Mouse (Mus musculus) hematopoietic stem cell, adult 5-6 weeks (primary cell): ENCODE data around the gene Gm20696. TPM values are rescaled to one million over a fixed set of nuclear protein-coding genes. Genes with fewer than 3 reads are reported as not detected.

Experiments
- ATAC-seq, 2 experiments: fragments of 125-278 bp in 1 of 2; replicated peaks in 1 of 2; 2 replicates each; pipeline ENCODE4 v1.8.0; 2016 to 2017; ENCODE audit warnings: inconsistent platforms in 2 of 2, mild to moderate bottlenecking in 2 of 2, moderate number of reproducible peaks in 2 of 2, low read depth in 1 of 2, moderate TSS enrichment in 1 of 2; ENCODE audit not compliant: low FRiP score in 2 of 2, poor library complexity in 2 of 2, severe bottlenecking in 2 of 2, insufficient read depth in 1 of 2, low TSS enrichment in 1 of 2
- total RNA-seq: library from RNA; stranded (forward); fragments of 172-1452, 232-1000 nt; gene quantifications from 2 replicates; pipeline ENCODE4 v1.2.3, GENCODE M21; 2017

The Gm20696 gene
- total RNA-seq, 1 experiment from 2014 or later = 1.9 TPM

DNA sequence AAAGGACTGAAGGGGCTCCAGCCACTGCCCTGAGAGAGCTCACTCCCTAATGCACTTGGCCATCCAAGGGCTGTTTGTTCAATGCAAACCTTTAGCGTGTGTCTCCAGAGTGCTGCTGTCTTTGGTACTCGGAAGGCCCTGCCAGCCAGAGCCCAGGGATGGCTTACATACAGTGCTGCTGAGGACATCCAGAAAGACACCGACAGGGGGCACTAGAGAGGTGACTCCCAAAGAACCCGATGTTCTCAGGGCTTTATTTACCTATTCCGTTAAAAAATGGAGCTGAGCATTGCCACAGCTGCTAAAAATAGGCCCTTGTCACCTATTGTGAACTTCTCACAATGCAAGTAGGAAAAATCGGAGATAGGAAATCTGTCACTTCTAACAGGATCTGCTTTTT lies 54.7 kb downstream of the Gm20696 start:
- no peak for ATAC-seq

- peak; percentile 36 to 71; a peak in 3 of 4 replicates for ATAC-seq
Measured at GRCm38 (mm10) chr6:99610454-99611427, 55.9 kb downstream of the Gm20696 start.

DNA sequence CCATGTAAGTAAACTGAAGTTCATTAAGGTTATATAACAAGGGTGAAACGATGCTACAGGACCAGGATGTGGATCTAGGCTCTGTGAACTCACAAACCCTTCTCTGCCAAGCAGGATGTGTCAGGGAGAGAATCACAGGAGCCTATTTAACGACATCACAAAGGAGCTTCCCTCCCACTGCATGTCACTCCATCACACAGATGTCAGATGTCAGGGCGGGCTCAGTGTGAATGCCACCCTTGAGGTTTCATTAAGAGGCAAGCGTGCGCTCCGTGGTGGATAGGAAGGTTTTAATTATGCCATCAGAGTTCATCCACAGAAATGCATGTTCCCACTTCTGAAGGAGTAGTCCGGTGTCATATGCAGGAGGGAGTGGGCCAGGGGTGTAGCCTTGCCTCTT lies 60.5 kb downstream of the Gm20696 start:
- ATAC-seq = no peak

DNA sequence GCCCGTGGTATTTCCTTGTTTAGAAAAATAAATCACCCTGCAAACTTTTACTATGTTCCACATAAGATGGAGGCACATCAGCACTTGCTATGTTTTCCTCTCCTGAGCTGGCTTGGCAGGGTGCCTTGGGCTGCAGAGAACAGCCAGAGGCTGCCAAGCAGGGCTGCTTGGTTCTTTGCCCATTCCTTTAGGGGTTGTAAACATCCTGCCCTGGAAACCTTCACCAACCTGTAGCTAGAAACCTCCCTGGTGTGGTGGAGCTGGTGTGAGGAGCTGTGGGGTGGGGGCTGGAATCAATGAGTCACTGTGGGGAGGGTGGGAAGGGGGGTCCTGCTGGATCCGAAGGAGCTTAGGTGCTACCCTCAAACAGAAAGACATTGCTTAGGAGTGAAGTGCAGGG lies 61.8 kb downstream of the Gm20696 start:
- peak in 1 of 2 experiments; percentile 33; a peak in 1 of 4 replicates for ATAC-seq

- no peak for ATAC-seq
Measured at GRCm38 (mm10) chr6:99602434-99602833, 64.2 kb downstream of the Gm20696 start.

DNA sequence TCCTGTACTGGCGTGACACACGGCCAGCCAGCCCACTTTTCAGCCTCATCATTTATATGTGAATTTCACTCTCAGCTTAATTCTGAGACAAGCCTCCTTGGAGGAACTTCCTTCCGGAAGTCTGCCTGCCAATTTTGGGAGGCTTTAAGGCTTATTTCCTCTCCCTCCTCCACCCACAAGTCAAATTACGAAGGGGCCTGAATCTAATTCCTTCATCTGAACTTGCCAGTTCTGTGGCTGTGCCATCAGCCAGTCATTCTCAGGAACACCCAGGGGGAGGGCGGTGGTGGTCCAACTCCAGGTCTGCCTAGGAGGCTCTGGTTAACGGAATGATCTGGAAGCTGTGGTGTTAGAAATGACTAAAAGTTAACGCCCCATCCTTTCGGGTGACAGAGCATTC lies 65.7 kb downstream of the Gm20696 start:
- ATAC-seq = no peak; a peak in 1 of 4 replicates

DNA sequence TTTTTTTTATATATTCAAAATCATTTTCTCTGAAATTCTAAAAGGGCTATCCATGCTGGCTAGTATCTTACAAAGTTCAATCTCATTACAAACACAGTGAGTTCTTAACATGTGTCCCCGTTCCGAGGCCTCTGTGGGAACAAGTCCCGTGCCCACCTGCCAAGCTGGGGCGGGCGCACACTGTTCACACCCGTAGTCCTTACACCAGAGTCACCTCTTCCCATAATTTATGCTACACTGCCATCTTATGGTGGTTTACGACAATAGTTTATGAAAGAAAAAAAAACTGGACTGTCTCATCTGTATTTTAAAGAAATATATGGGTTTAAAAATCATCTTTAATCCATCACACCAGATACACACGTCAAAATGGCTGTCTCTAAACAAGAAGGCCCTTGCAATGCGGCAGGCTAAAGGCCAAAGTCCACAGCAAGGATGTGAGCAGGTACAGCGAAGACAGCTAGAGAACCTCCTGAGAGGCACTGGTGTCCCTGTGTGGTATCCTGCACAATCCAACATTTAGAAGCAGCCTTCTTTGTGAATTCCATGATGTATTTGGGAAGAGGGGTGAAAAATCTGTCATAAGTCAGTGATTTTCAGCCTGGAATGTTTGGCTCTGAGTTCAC lies 66.3 kb downstream of the Gm20696 start:
- peak; percentile 81 to 85 for ATAC-seq

DNA sequence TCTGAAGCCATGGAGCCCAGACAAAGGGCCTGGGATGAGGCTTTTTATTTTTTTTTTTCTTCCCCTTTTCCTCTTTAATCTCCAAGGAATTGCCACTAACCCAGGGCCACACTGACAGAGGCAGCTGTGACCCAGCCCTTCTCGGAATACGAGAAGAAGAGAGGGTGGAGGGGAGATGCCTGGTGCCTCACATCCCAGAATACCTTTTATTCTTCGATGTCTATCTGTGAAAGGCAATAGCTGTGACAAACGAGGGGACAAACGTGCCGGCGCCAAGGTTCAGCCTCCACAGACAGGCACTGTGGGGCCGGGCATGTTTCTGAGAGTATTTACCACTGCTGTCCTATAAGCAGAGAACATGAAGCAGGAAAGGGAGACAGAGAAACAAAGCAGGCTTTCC lies 66.9 kb downstream of the Gm20696 start:
- no peak for ATAC-seq

DNA sequence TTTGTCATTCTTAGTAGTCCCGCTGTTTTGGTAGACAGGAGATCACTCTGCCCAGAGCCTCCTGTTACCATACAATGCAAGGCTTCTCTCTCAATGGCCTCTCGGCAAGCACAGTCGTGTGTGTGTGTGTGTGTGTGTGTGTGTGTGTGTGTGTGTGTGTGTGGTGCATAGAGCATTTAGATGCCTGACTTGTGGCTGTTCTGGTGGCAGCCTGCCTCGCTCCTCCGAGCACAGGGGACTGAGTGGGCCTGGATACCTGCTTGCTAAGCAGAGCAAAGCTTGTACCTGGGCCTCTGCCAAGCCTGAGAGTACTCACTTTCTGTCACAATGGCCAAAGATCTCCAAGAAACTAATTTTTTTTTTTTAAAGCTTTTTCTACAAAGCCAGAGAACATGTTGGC lies 67.4 kb downstream of the Gm20696 start:
- no peak for ATAC-seq

- no peak for ATAC-seq
Measured at GRCm38 (mm10) chr6:99577040-99577439, 89.6 kb downstream of the Gm20696 start.

DNA sequence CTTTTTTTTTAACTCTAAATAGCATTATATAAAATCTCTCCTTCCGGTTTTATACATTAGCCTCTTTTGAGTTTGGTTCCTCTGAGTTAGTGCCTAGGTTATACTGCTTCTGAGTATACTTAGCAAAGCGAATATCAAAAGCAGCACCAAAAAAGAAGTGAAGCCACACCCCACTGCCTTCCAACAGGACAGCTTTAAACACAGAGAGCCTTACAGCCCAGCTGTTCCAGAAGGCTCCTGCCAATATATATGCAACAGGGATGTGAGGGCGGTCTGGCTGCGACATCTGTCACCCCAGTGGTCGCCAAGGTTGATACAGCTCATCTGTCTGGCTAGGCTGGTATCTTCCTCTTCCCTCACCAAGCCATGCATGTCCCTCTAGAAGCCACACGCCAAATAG lies 91.0 kb downstream of the Gm20696 start:
- no peak for ATAC-seq

- no peak for ATAC-seq
Measured at GRCm38 (mm10) chr6:99573343-99573742, 93.3 kb downstream of the Gm20696 start.

- no peak for ATAC-seq
Measured at GRCm38 (mm10) chr6:99572071-99572470, 94.5 kb downstream of the Gm20696 start.

- no peak for ATAC-seq
Measured at GRCm38 (mm10) chr6:99566921-99567320, 99.7 kb downstream of the Gm20696 start.

DNA sequence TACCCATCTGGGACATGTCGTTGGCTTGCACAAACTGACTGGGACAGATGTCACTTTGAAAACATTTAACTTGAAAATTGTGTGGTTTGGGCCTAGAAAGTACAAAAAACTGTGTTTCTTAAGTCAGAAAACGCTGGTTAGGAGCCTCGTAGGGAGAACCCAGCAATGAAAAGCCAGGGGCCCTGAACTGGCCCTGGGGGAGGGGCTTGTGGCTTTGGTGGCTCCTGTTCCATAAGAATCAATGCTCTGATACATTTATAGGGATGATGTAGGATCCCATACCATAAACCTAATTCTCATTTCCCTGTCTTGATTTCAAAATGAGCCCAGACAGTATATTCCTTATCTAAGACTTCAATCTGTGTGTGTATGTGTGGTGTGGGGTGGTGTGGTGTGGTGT lies 101.8 kb downstream of the Gm20696 start:
- no peak for ATAC-seq

DNA sequence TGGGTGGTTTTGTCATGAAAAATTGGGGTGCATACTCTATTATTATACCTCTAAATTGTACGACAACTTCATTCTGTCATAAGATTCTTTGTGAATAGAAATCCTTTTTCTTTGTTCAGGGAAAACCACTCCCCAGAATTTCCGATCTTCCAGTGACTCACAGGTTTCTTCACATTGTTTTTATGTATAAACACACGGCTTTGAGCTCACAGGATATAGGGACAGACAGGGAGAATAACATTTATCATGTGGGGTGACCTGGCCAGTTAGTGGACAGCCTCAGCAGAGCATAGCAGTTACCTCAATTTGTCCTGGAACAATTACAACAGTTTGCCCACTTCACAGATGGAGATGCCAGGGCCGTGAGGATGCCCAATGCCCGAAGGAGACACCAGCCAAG lies 109.6 kb downstream of the Gm20696 start:
- no peak for ATAC-seq

GRCm38 (mm10) chr6:99552816-99553215 lies 113.8 kb downstream of the Gm20696 start:
- no peak for ATAC-seq

GRCm38 (mm10) chr6:99546416-99546815 lies 120.2 kb downstream of the Gm20696 start:
- no peak for ATAC-seq
